Mouse (Mus musculus) ES-E14 (cell line): ENCODE data around the gene Rpgrip1l.

Experiments used
- CHD2 ChIP-seq: IDR thresholded peaks from 2 replicates; pipeline ENCODE4 v1.6.1; 2014; ENCODE audit warnings: mild to moderate bottlenecking, low read depth, low read length, inconsistent platforms
- HCFC1 ChIP-seq: IDR thresholded peaks from 2 replicates; pipeline ENCODE4 v1.6.1; 2012; ENCODE audit warnings: low read length, inconsistent platforms, borderline replicate concordance; ENCODE audit not compliant: insufficient read depth
- MAFK ChIP-seq: IDR thresholded peaks from 2 replicates; pipeline ENCODE4 v1.6.1; 2014; ENCODE audit warnings: mild to moderate bottlenecking, low read depth, low read length, inconsistent platforms; ENCODE audit not compliant: insufficient read depth
- ZNF384 ChIP-seq: IDR thresholded peaks from 2 replicates; pipeline ENCODE4 v1.6.1; 2012; ENCODE audit warnings: low read depth, low read length, inconsistent platforms

DNA sequence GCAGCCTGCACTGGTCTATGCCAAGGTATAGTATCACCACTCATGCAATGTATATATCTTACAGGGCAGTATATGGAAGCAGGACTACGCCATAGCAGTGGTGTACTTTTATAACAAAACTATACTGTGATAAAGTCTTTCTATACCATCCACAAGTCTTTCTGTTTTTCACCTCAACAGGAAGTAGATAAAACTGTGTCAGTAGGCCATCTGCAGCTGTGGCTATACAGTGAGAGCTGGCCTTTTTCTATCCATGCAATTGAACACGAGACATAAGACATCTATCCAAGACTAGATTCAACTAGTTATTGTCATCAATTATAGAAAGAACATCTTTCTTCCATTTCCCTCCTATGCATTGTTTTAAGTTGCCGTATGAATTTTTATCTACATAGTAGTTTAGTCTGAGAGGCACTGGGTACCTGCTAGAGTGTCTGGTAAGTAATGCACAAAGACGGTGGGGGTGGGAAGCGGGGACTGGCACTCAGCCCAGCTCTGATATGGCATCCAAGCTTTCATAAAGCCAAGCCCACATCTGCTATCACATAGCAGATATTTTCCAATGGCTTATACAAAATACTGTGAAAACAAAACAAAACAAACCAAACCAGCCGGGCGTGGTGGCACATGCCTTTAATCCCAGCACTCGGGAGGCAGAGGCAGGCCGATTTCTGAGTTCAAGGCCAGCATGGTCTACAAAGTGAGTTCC is 63.1 kb downstream of the Rpgrip1l start:
- TF ChIP-seq MAFK (no peak), HCFC1 (no peak), CHD2 (no peak), ZNF384 (no peak)
